Comparison of ENCODE assay signal across 10 mouse cellular contexts in genomic region chr13:44657905-44658414, GRCm38 (mm10).
A peak's percentile ranks its signal among the peaks of the same experiment; 100 is the strongest.
DNase-seq lines count a peak whose midpoint lies in the region; ATAC-seq lines count a peak whose summit lies in the region.
"Had no signal": no experiment of that assay in that cellular context is flagged by ENCODE, and none has a peak within 500 bp of the region (broad histone marks: within the 10 kb centered on the region; RNA-seq: fewer than 3 reads in every experiment).

No protein-coding gene starts in this region.

- no peaks in the 10 kb centered on the region for H3K27me3 ChIP-seq in kidney, embryonic 15.5 days
- H3K27me3 ChIP-seq in liver, embryonic 12.5 days (replicated peaks) = no peaks in the 10 kb centered on the region

- H3K4me2 ChIP-seq in kidney, embryonic 15.5 days = peak overlapping the region; percentile 18
- no peak overlapping the region for H3K4me2 ChIP-seq in liver, embryonic 12.5 days

- H3K36me3 ChIP-seq in kidney, embryonic 15.5 days = no peaks in the 10 kb centered on the region
- H3K36me3 ChIP-seq in liver, embryonic 12.5 days = no peaks in the 10 kb centered on the region

- H3K9me3 ChIP-seq in kidney, embryonic 15.5 days (replicated peaks) = no peaks in the 10 kb centered on the region
- H3K9me3 ChIP-seq in liver, embryonic 12.5 days (replicated peaks) = no peaks in the 10 kb centered on the region

- peaks cover 17% of the 10 kb centered on the region for H3K4me1 ChIP-seq in kidney, embryonic 15.5 days
- peaks cover 40% of the 10 kb centered on the region for H3K4me1 ChIP-seq in liver, embryonic 12.5 days

- no peak overlapping the region for H3K4me3 ChIP-seq in kidney, embryonic 15.5 days (replicated peaks)
- no peak overlapping the region for H3K4me3 ChIP-seq in liver, embryonic 12.5 days

- peak; percentile 91 for ATAC-seq in cerebellum, adult (ENCODE audit: insufficient number of reproducible peaks, low FRiP score, low TSS enrichment)
- ATAC-seq in kidney, embryonic 15.5 days (replicated peaks; ENCODE audit: low FRiP score) = peak; percentile 62
- no peak for ATAC-seq in liver, embryonic 12.5 days
- ATAC-seq: intestine, postnatal 0 days had no signal

- H3K27ac ChIP-seq in kidney, embryonic 15.5 days = no peak overlapping the region
- H3K27ac ChIP-seq in liver, embryonic 12.5 days = no peak overlapping the region

- H3K9ac ChIP-seq in kidney, embryonic 15.5 days = no peak overlapping the region
- no peak overlapping the region for H3K9ac ChIP-seq in liver, embryonic 12.5 days

- intact Hi-C loops in gastrocnemius, postnatal 36 days (cut with DNase I) = no loop called here

- DNase-seq in cerebellum, postnatal 4 days (ENCODE audit: low spot score in 2 of 2) = no peak
- peak; percentile 21 for DNase-seq in adrenal gland, postnatal 25 days
- peak; percentile 19 to 68 for DNase-seq in left cerebral cortex, adult 8-10 months (ENCODE audit: low spot score in 2 of 2)
- no peak for DNase-seq in gastrocnemius, postnatal 36 days
- no peak for DNase-seq in neural tube, embryonic 10.5 days (ENCODE audit: extremely low spot score, low spot score)
- DNase-seq: lung, adult 2 months had no signal

- 19% methylated on average over 10 of the region's 10 CpGs for WGBS in kidney, embryonic 15.5 days
- 63% methylated on average over 10 of the region's 10 CpGs for WGBS in liver, embryonic 12.5 days (ENCODE audit: insufficient replicate concordance)

Comparison
In these comparisons a context has a peak if more than half of its experiments do, and no peak if none do; other contexts are left out.
1. DNase-seq: peak in adrenal gland, postnatal 25 days (single experiment) and left cerebral cortex, adult 8-10 months (2 of 2); none in cerebellum, postnatal 4 days (0 of 2), gastrocnemius, postnatal 36 days (0 of 2) and neural tube, embryonic 10.5 days (single experiment).